Mouse (Mus musculus) stomach, postnatal 0 days (tissue): ENCODE data around the gene Olfr2. TPM values are rescaled to one million over a fixed set of nuclear protein-coding genes. Genes with fewer than 3 reads are reported as not detected.

Source experiments
- ATAC-seq: fragments of 200-750 bp; cut with Nextera tagmentation; 2 replicates; pipeline ENCODE4 v1.8.0; 2017; ENCODE audit not compliant: low FRiP score, low TSS enrichment
- DNase-seq: peaks from one replicate; pipeline ENCODE4 v3.0.0-alpha.2; 2016; ENCODE audit warnings: low spot score
- H3K27ac ChIP-seq: fragments of 300-500 bp; sonication (generic); replicated peaks from 2 replicates; pipeline ENCODE4 v1.5.1; 2014; ENCODE audit warnings: mild to moderate bottlenecking, control low read depth
- H3K27me3 ChIP-seq: fragments of 300-500 bp; sonication (generic); 2 replicates; pipeline ENCODE4 v1.6.1; 2014; ENCODE audit warnings: low read length; ENCODE audit not compliant: control insufficient read depth, insufficient read depth
- H3K36me3 ChIP-seq: fragments of 300-500 bp; sonication (generic); 2 replicates; pipeline ENCODE4 v1.6.1; 2014; ENCODE audit warnings: low read length, mixed read lengths; ENCODE audit not compliant: control insufficient read depth, insufficient read depth
- H3K4me1 ChIP-seq: fragments of 300-500 bp; sonication (generic); replicated peaks from 2 replicates; pipeline ENCODE4 v1.6.1; 2014; ENCODE audit warnings: antibody characterized with exemption; ENCODE audit not compliant: control insufficient read depth, insufficient read depth
- H3K4me2 ChIP-seq: fragments of 300-500 bp; sonication (generic); replicated peaks from 2 replicates; pipeline ENCODE4 v1.6.1; 2014; ENCODE audit warnings: low read depth, mild to moderate bottlenecking, control low read depth, moderate library complexity
- H3K4me3 ChIP-seq: fragments of 300-500 bp; sonication (generic); 2 replicates; pipeline ENCODE4 v1.5.1; 2014; ENCODE audit warnings: low read depth, low read length, control low read depth
- H3K9ac ChIP-seq: fragments of 300-500 bp; sonication (generic); 2 replicates; pipeline ENCODE4 v1.6.1; 2014; ENCODE audit warnings: mild to moderate bottlenecking, low read length, control low read depth, mixed read lengths
- H3K9me3 ChIP-seq: fragments of 300-500 bp; sonication (generic); 2 replicates; pipeline ENCODE4 v1.6.1; 2016; ENCODE audit warnings: low read length; ENCODE audit not compliant: control insufficient read depth
- CTCF ChIP-seq: IDR thresholded peaks from 2 replicates; pipeline ENCODE4 v1.5.1; 2016; ENCODE audit warnings: antibody characterized with exemption, low read depth, mild to moderate bottlenecking, moderate library complexity
- EP300 ChIP-seq: optimal IDR thresholded peaks from 2 replicates; pipeline ENCODE3; 2016; ENCODE audit warnings: antibody characterized with exemption
- WGBS: fragments of 180-500 bp; shearing (Covaris S2); extraction: QIAGEN DNeasy Blood & Tissue Kit; methylation state at CpG from one replicate; pipeline ENCODE4 v1.1.7; 2014; 5-methylcytosine and 5-hydroxymethylcytosine counted together
- polyA plus RNA-seq: library from polyadenylated mRNA; unstranded; fragments of >200 nt; fragmentation: Nextera tagmentation; extraction: Ambion mirVana; gene quantifications from 2 replicates; pipeline ENCODE4 v1.2.1, GENCODE M21; 2015

Olfr2 gene
- not detected in 2 replicates for polyA plus RNA-seq

- no peak within 1 kb of the TSS for H3K4me2 ChIP-seq
Measured at GRCm38 (mm10) chr7:107005972-107006371, at the start of gene Olfr2. TSS of gene Olfr2 (minus strand) at chr7:107006072.

DNA sequence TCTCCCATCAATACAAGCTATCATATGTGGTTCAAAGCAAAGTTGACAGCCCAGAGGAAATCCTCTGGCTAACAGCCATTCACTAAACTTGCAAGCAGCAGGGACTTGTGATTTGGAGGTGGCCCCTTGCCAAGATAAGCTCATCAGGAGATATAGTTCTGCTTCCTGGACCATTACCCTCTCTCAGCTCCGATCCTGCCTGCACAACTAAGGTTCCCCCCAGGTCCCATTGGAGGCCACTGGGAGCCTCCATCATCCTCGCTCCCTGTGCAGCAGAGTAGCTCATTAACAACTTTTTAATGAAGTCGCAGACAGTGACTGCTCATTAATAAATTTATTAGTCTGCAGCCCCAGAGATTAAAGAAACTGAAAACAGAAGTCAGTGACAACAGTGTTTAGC, 41.7 kb upstream of the Olfr2 start:
- TF ChIP-seq EP300 = no peak
- TF ChIP-seq CTCF = no peak
- DNase-seq (no peak), ATAC-seq (no peak)
- Histone ChIP-seq H3K4me3 (no peak overlapping the region), H3K4me1 (no peaks in the 10 kb centered on the region), H3K27me3 (no peaks in the 10 kb centered on the region), H3K36me3 (no peaks in the 10 kb centered on the region), H3K27ac (no peak overlapping the region), H3K9me3 (no peaks in the 10 kb centered on the region), H3K9ac (no peak overlapping the region), H3K4me2 (no peak overlapping the region)
- 46% methylated on average over 3 of the region's 3 CpGs for WGBS

More at GRCm38 (mm10) chr7:107005972-107006371, at the start of gene Olfr2:
- WGBS = 50% methylated on average over 1 of the region's 1 CpGs
- DNase-seq = no peak
- TF ChIP-seq EP300 (no peak), CTCF (no peak)
- H3K36me3 ChIP-seq = no peaks in the 10 kb centered on the region
- no peak within 1 kb of the TSS for H3K9ac ChIP-seq
- H3K4me1 ChIP-seq = no peaks in the 10 kb centered on the region
- H3K9me3 ChIP-seq = no peaks in the 10 kb centered on the region
- H3K27ac ChIP-seq = no peak within 1 kb of the TSS
- H3K27me3 ChIP-seq = no peaks in the 10 kb centered on the region
- ATAC-seq = no peak
- no peak within 1 kb of the TSS for H3K4me3 ChIP-seq

GRCm38 (mm10) chr7:107045833-107046232, 40.0 kb upstream of the Olfr2 start:
- peak; percentile 77 for TF ChIP-seq CTCF
- TF ChIP-seq EP300 = no peak
- H3K36me3 ChIP-seq = no peaks in the 10 kb centered on the region
- no peak for ATAC-seq
- H3K4me2 ChIP-seq = no peak overlapping the region
- H3K27me3 ChIP-seq = no peaks in the 10 kb centered on the region
- no peaks in the 10 kb centered on the region for H3K4me1 ChIP-seq
- no peak overlapping the region for H3K4me3 ChIP-seq
- DNase-seq = no peak
- no peak overlapping the region for H3K9ac ChIP-seq
- 1% methylated on average over 5 of the region's 5 CpGs for WGBS
- no peak overlapping the region for H3K27ac ChIP-seq
- no peaks in the 10 kb centered on the region for H3K9me3 ChIP-seq

DNA sequence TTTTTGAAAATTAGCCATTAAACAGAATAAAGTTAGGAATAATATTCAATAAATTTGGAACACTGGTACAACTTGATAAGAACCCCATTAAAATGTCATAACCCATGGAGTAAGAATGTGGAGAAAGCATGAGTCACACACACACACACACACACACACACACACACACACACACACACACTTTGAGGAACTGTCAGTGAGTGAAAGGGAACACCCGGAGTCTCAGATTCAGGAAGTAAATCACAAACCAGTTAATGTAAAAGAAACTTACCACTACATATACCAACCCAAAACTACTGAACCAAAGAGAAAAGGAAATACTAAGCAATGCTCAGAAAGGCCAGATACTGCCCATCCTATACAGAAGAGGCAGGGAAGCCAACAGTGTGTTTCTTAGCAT, 38.5 kb upstream of the Olfr2 start:
- DNase-seq = no peak
- H3K27ac ChIP-seq = no peak overlapping the region
- H3K4me2 ChIP-seq = no peak overlapping the region
- no peaks in the 10 kb centered on the region for H3K4me1 ChIP-seq
- no peak for TF ChIP-seq CTCF
- TF ChIP-seq EP300 = no peak
- no peak overlapping the region for H3K9ac ChIP-seq
- no peak for ATAC-seq
- H3K4me3 ChIP-seq = no peak overlapping the region
- no peaks in the 10 kb centered on the region for H3K9me3 ChIP-seq
- H3K36me3 ChIP-seq = no peaks in the 10 kb centered on the region
- WGBS = 52% methylated on average over 1 of the region's 1 CpGs
- no peaks in the 10 kb centered on the region for H3K27me3 ChIP-seq

- H3K9ac ChIP-seq = no peak overlapping the region
- no peak overlapping the region for H3K27ac ChIP-seq
- no peak for ATAC-seq
- H3K4me2 ChIP-seq = no peak overlapping the region
- no peak for TF ChIP-seq CTCF
- TF ChIP-seq EP300 = no peak
- H3K27me3 ChIP-seq = no peaks in the 10 kb centered on the region
- no peaks in the 10 kb centered on the region for H3K9me3 ChIP-seq
- no peak overlapping the region for H3K4me3 ChIP-seq
- no peak for DNase-seq
- 70% methylated on average over 3 of the region's 3 CpGs for WGBS
- no peaks in the 10 kb centered on the region for H3K36me3 ChIP-seq
- no peaks in the 10 kb centered on the region for H3K4me1 ChIP-seq
Measured at GRCm38 (mm10) chr7:107043136-107043535, 37.3 kb upstream of the Olfr2 start.

- Histone ChIP-seq H3K9ac (no peak overlapping the region), H3K4me2 (no peak overlapping the region), H3K27me3 (no peaks in the 10 kb centered on the region), H3K36me3 (no peaks in the 10 kb centered on the region), H3K27ac (no peak overlapping the region), H3K4me1 (no peaks in the 10 kb centered on the region), H3K9me3 (no peaks in the 10 kb centered on the region), H3K4me3 (no peak overlapping the region)
- no peak for TF ChIP-seq CTCF
- no peak for TF ChIP-seq EP300
- DNase-seq (no peak), ATAC-seq (no peak)
- 65% methylated on average over 2 of the region's 2 CpGs for WGBS
Measured at GRCm38 (mm10) chr7:107039934-107040563, 34.2 kb upstream of the Olfr2 start.
